Mouse (Mus musculus) forebrain, embryonic 11.5 days (tissue): ENCODE data around the gene Tmem106b. TPM values are rescaled to one million over a fixed set of nuclear protein-coding genes. Genes with fewer than 3 reads are reported as not detected.

Source experiments
- ATAC-seq: fragments of 200-750 bp; cut with Nextera tagmentation; replicated peaks from 2 replicates; pipeline ENCODE4 v1.8.0; 2017; ENCODE audit warnings: moderate TSS enrichment; ENCODE audit not compliant: low FRiP score
- DNase-seq: peaks from one replicate; pipeline ENCODE4 v3.0.0-alpha.2; 2017; ENCODE audit warnings: low spot score
- H3K27ac ChIP-seq: fragments of 300-500 bp; sonication (generic); 2 replicates; pipeline ENCODE4 v1.5.1; 2014; ENCODE audit warnings: low read depth, low read length
- H3K27me3 ChIP-seq: fragments of 300-500 bp; sonication (generic); 2 replicates; pipeline ENCODE4 v1.6.1; 2014; ENCODE audit warnings: mild to moderate bottlenecking, low read length, mixed read lengths; ENCODE audit not compliant: control insufficient read depth, insufficient read depth
- H3K36me3 ChIP-seq: fragments of 300-500 bp; sonication (generic); 2 replicates; pipeline ENCODE4 v1.6.1; 2014; ENCODE audit warnings: mild to moderate bottlenecking, low read length, moderate library complexity, mixed read lengths; ENCODE audit not compliant: control insufficient read depth, insufficient read depth
- H3K4me1 ChIP-seq: fragments of 300-500 bp; sonication (generic); replicated peaks from 2 replicates; pipeline ENCODE4 v1.6.1; 2014; ENCODE audit warnings: low read length, mixed read lengths; ENCODE audit not compliant: control insufficient read depth, insufficient read depth
- H3K4me2 ChIP-seq: fragments of 300-500 bp; sonication (generic); 2 replicates; pipeline ENCODE4 v1.6.1; 2014; ENCODE audit warnings: low read depth, mild to moderate bottlenecking, low read length, moderate library complexity, mixed read lengths; ENCODE audit not compliant: severe bottlenecking
- H3K4me3 ChIP-seq: fragments of 300-500 bp; sonication (generic); 2 replicates; pipeline ENCODE4 v1.5.1; 2014; ENCODE audit warnings: low read depth, low read length
- H3K9ac ChIP-seq: fragments of 300-500 bp; sonication (generic); 2 replicates; pipeline ENCODE4 v1.6.1; 2014; ENCODE audit warnings: low read length
- H3K9me3 ChIP-seq: fragments of 300-500 bp; sonication (generic); 2 replicates; pipeline ENCODE4 v1.6.1; 2016; ENCODE audit warnings: low read length, mixed read lengths; ENCODE audit not compliant: control insufficient read depth
- WGBS: fragments of 180-500 bp; shearing (Covaris S2); extraction: QIAGEN DNeasy Blood & Tissue Kit; methylation state at CpG from one replicate; pipeline ENCODE4 v1.1.7; 2014; 5-methylcytosine and 5-hydroxymethylcytosine counted together
- polyA plus RNA-seq: library from polyadenylated mRNA; unstranded; fragments of >200 nt; fragmentation: Nextera tagmentation; extraction: Ambion mirVana; gene quantifications from 2 replicates; pipeline ENCODE4 v1.2.1, GENCODE M21; 2014

Gene Tmem106b
- polyA plus RNA-seq, 1 experiment from 2014 or later: 27.2 TPM

DNA sequence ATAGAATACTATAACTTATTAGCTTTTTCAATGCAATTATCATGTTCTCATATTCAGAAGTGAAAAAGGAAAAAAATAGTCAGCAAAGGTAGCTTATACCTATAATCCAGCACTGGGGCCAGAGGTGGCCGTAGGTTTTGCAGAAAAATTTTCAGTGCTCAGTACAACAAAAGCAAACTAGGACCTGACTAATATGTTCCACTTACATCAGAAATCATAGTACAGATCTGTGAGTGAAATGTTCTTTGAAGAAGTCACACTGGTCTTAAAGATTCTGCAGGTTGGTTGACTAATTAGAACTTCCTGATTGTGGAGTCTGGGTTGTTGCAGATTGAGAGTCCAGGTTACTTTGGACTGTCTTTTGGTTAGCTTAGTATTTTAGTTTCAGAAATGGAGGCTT lies 67.7 kb downstream of the Tmem106b start:
- Histone ChIP-seq H3K4me1 (no peaks in the 10 kb centered on the region), H3K27ac (no peak overlapping the region), H3K9me3 (no peaks in the 10 kb centered on the region), H3K36me3 (no peaks in the 10 kb centered on the region), H3K4me2 (no peak overlapping the region), H3K27me3 (no peaks in the 10 kb centered on the region), H3K9ac (no peak overlapping the region), H3K4me3 (no peak overlapping the region)
- no peak for DNase-seq
- ATAC-seq: no peak
- 93% methylated on average over 1 of the region's 1 CpGs for WGBS

Other genes starting within 250 kb of the Tmem106b start
- gene Vwde, start 155.2 kb downstream of the Tmem106b start, polyA plus RNA-seq: not detected in 2 replicates